Mouse (Mus musculus) forebrain, embryonic 13.5 days (tissue): Measurements from ENCODE around the gene Npy4r. TPM values are rescaled to one million over a fixed set of nuclear protein-coding genes. Genes with fewer than 3 reads are reported as not detected.

Experiments
- ATAC-seq: fragments of 200-750 bp; cut with Nextera tagmentation; 2 replicates; pipeline ENCODE4 v1.8.0; 2017
- H3K27ac ChIP-seq: fragments of 300-500 bp; sonication (generic); 2 replicates; pipeline ENCODE4 v1.5.1; 2015; ENCODE audit warnings: inconsistent platforms, mild to moderate bottlenecking, moderate library complexity
- H3K27me3 ChIP-seq: fragments of 300-500 bp; sonication (generic); 2 replicates; pipeline ENCODE4 v1.6.1; 2015; ENCODE audit warnings: mild to moderate bottlenecking, inconsistent platforms
- H3K36me3 ChIP-seq: fragments of 300-500 bp; sonication (generic); 2 replicates; pipeline ENCODE4 v1.6.1; 2015; ENCODE audit warnings: mild to moderate bottlenecking, inconsistent platforms; ENCODE audit not compliant: poor library complexity, severe bottlenecking
- H3K4me1 ChIP-seq: fragments of 300-500 bp; sonication (generic); 2 replicates; pipeline ENCODE4 v1.6.1; 2015; ENCODE audit warnings: inconsistent platforms
- H3K4me2 ChIP-seq: fragments of 300-500 bp; sonication (generic); 2 replicates; pipeline ENCODE4 v1.6.1; 2015; ENCODE audit warnings: inconsistent platforms, mild to moderate bottlenecking, moderate library complexity
- H3K4me3 ChIP-seq: fragments of 300-500 bp; sonication (generic); 2 replicates; pipeline ENCODE4 v1.5.1; 2015; ENCODE audit warnings: mild to moderate bottlenecking, inconsistent platforms
- H3K9ac ChIP-seq: fragments of 300-500 bp; sonication (generic); 2 replicates; pipeline ENCODE4 v1.6.1; 2015; ENCODE audit warnings: mild to moderate bottlenecking, inconsistent platforms
- H3K9me3 ChIP-seq: fragments of 300-500 bp; sonication (generic); replicated peaks from 2 replicates; pipeline ENCODE4 v1.6.1; 2016; ENCODE audit warnings: inconsistent platforms
- WGBS: fragments of 180-500 bp; shearing (Covaris S2); methylation state at CpG from one replicate; pipeline ENCODE4 v1.1.7; 2015; 5-methylcytosine and 5-hydroxymethylcytosine counted together
- polyA plus RNA-seq: library from polyadenylated mRNA; unstranded; fragments of >200 nt; fragmentation: Nextera tagmentation; extraction: Ambion mirVana; gene quantifications from 2 replicates; pipeline ENCODE4 v1.2.1, GENCODE M21; 2015

Gene Npy4r
- polyA plus RNA-seq = 0.04 and 0.05 TPM in 2 replicates

- H3K4me2 ChIP-seq = no peak within 1 kb of the TSS
- H3K4me3 ChIP-seq = no peak within 1 kb of the TSS
- H3K9ac ChIP-seq = no peak within 1 kb of the TSS
- no peaks in the 10 kb centered on the region for H3K9me3 ChIP-seq
- 0 out of 2 replicates have a peak, but pooled peaks cover 4% of the 10 kb centered on the region for H3K4me1 ChIP-seq
- ATAC-seq = peak; percentile 59; the same call in 1 of the 2 replicates
- no peak within 1 kb of the TSS for H3K27ac ChIP-seq
- 25% methylated on average over 16 of the region's 16 CpGs for WGBS
- peaks cover 26% of the 10 kb centered on the region for H3K27me3 ChIP-seq
- H3K36me3 ChIP-seq = no peaks in the 10 kb centered on the region
Measured at GRCm38 (mm10) chr14:34152342-34152741, at the start of gene Npy4r. TSS of gene Npy4r (minus strand) at chr14:34152489.

GRCm38 (mm10) chr14:34201231-34202035, 49.1 kb upstream of the Npy4r start, which contains the start of gene Gprin2:
TSS of gene Gprin2 (minus strand) at chr14:34201653.
- peak; percentile 78 for ATAC-seq
- peak within 1 kb of the TSS; percentile 74 for H3K9ac ChIP-seq
- peak within 1 kb of the TSS; percentile 93 for H3K4me2 ChIP-seq
- H3K4me3 ChIP-seq = peak within 1 kb of the TSS; percentile 76
- H3K27ac ChIP-seq = peak within 1 kb of the TSS; percentile 44
- H3K27me3 ChIP-seq = peaks cover 9% of the 10 kb centered on the region; the same call in 1 of the 2 replicates
- H3K9me3 ChIP-seq = no peaks in the 10 kb centered on the region
- peaks cover 5% of the 10 kb centered on the region; the same call in 1 of the 2 replicates for H3K4me1 ChIP-seq
- WGBS = under 1% methylated on average over 37 of the region's 52 CpGs
- no peaks in the 10 kb centered on the region for H3K36me3 ChIP-seq

- 3% methylated on average over 19 of the region's 19 CpGs for WGBS
- H3K4me3 ChIP-seq = peak overlapping the region; percentile 76
- peaks cover 5% of the 10 kb centered on the region; the same call in 1 of the 2 replicates for H3K4me1 ChIP-seq
- peak overlapping the region; percentile 44 for H3K27ac ChIP-seq
- peak overlapping the region; percentile 74 for H3K9ac ChIP-seq
- peak; percentile 83 for ATAC-seq
- peaks cover 9% of the 10 kb centered on the region; the same call in 1 of the 2 replicates for H3K27me3 ChIP-seq
- no peaks in the 10 kb centered on the region for H3K36me3 ChIP-seq
- peak overlapping the region; percentile 93 for H3K4me2 ChIP-seq
- H3K9me3 ChIP-seq = no peaks in the 10 kb centered on the region
Measured at GRCm38 (mm10) chr14:34200738-34201230, 48.5 kb upstream of the Npy4r start.

- no peak for ATAC-seq
- Histone ChIP-seq H3K4me2 (no peak overlapping the region), H3K27ac (no peak overlapping the region), H3K9ac (no peak overlapping the region), H3K36me3 (peaks cover 9% of the 10 kb centered on the region; the same call in 1 of the 2 replicates), H3K9me3 (no peaks in the 10 kb centered on the region), H3K4me1 (peaks cover 5% of the 10 kb centered on the region; the same call in 1 of the 2 replicates), H3K27me3 (peaks cover 5% of the 10 kb centered on the region; the same call in 1 of the 2 replicates), H3K4me3 (no peak overlapping the region)
- 64% methylated on average over 4 of the region's 4 CpGs for WGBS
Measured at GRCm38 (mm10) chr14:34196706-34197105, 44.4 kb upstream of the Npy4r start.

- peaks cover 4% of the 10 kb centered on the region; the same call in 1 of the 2 replicates for H3K27me3 ChIP-seq
- H3K27ac ChIP-seq = no peak overlapping the region
- H3K36me3 ChIP-seq = peaks cover 9% of the 10 kb centered on the region; the same call in 1 of the 2 replicates
- 87% methylated on average over 15 of the region's 15 CpGs for whole genome bisulfite sequencing
- ATAC-seq = no peak
- no peak overlapping the region for H3K9ac ChIP-seq
- peaks cover 1% of the 10 kb centered on the region; the same call in 1 of the 2 replicates for H3K4me1 ChIP-seq
- H3K9me3 ChIP-seq = no peaks in the 10 kb centered on the region
- H3K4me2 ChIP-seq = no peak overlapping the region
- no peak overlapping the region for H3K4me3 ChIP-seq
Measured at GRCm38 (mm10) chr14:34195466-34195865, 43.2 kb upstream of the Npy4r start.

GRCm38 (mm10) chr14:34193879-34194278, 41.6 kb upstream of the Npy4r start:
- Histone ChIP-seq H3K4me1 (no peaks in the 10 kb centered on the region), H3K4me3 (no peak overlapping the region), H3K9ac (no peak overlapping the region), H3K27ac (no peak overlapping the region), H3K36me3 (peaks cover 9% of the 10 kb centered on the region; the same call in 1 of the 2 replicates), H3K4me2 (no peak overlapping the region), H3K9me3 (no peaks in the 10 kb centered on the region), H3K27me3 (no peaks in the 10 kb centered on the region)
- no peak for ATAC-seq
- 88% methylated on average over 4 of the region's 4 CpGs for WGBS

- Histone ChIP-seq H3K9me3 (no peaks in the 10 kb centered on the region), H3K9ac (no peak overlapping the region), H3K36me3 (peaks cover 9% of the 10 kb centered on the region; the same call in 1 of the 2 replicates), H3K4me3 (no peak overlapping the region), H3K27me3 (no peaks in the 10 kb centered on the region), H3K4me2 (no peak overlapping the region), H3K4me1 (no peaks in the 10 kb centered on the region), H3K27ac (no peak overlapping the region)
- ATAC-seq = no peak
- 72% methylated on average over 7 of the region's 7 CpGs for WGBS
Measured at GRCm38 (mm10) chr14:34190361-34190760, 38.1 kb upstream of the Npy4r start.

- no peaks in the 10 kb centered on the region for H3K27me3 ChIP-seq
- no peak overlapping the region for H3K27ac ChIP-seq
- no peaks in the 10 kb centered on the region for H3K36me3 ChIP-seq
- H3K4me1 ChIP-seq = no peaks in the 10 kb centered on the region
- 65% methylated on average over 5 of the region's 5 CpGs for WGBS
- no peaks in the 10 kb centered on the region for H3K9me3 ChIP-seq
- no peak overlapping the region for H3K4me2 ChIP-seq
- ATAC-seq = no peak
- H3K9ac ChIP-seq = no peak overlapping the region
- no peak overlapping the region for H3K4me3 ChIP-seq
Measured at GRCm38 (mm10) chr14:34188629-34189028, 36.3 kb upstream of the Npy4r start.

GRCm38 (mm10) chr14:34183101-34183500, 30.8 kb upstream of the Npy4r start:
- WGBS = 97% methylated on average over 1 of the region's 1 CpGs

GRCm38 (mm10) chr14:34179351-34179750, 27.1 kb upstream of the Npy4r start:
- 95% methylated on average over 3 of the region's 3 CpGs for WGBS
- H3K36me3 ChIP-seq = no peaks in the 10 kb centered on the region
- H3K4me3 ChIP-seq = no peak overlapping the region
- H3K27ac ChIP-seq = no peak overlapping the region
- no peaks in the 10 kb centered on the region for H3K4me1 ChIP-seq
- no peaks in the 10 kb centered on the region for H3K27me3 ChIP-seq
- no peak overlapping the region for H3K9ac ChIP-seq
- H3K4me2 ChIP-seq = no peak overlapping the region
- ATAC-seq = no peak
- no peaks in the 10 kb centered on the region for H3K9me3 ChIP-seq

More at GRCm38 (mm10) chr14:34183101-34183500, 30.8 kb upstream of the Npy4r start:
- ATAC-seq = no peak
- no peak overlapping the region for H3K4me3 ChIP-seq
- H3K4me2 ChIP-seq = no peak overlapping the region
- no peaks in the 10 kb centered on the region for H3K36me3 ChIP-seq
- H3K27me3 ChIP-seq = no peaks in the 10 kb centered on the region
- no peaks in the 10 kb centered on the region for H3K4me1 ChIP-seq
- H3K27ac ChIP-seq = no peak overlapping the region
- H3K9ac ChIP-seq = no peak overlapping the region
- no peaks in the 10 kb centered on the region for H3K9me3 ChIP-seq

- Histone ChIP-seq H3K27me3 (no peaks in the 10 kb centered on the region), H3K9me3 (no peaks in the 10 kb centered on the region), H3K36me3 (no peaks in the 10 kb centered on the region), H3K9ac (no peak overlapping the region), H3K27ac (no peak overlapping the region), H3K4me2 (no peak overlapping the region), H3K4me3 (no peak overlapping the region), H3K4me1 (no peaks in the 10 kb centered on the region)
- WGBS = 86% methylated on average over 3 of the region's 3 CpGs
- no peak for ATAC-seq
Measured at GRCm38 (mm10) chr14:34171107-34171506, 18.8 kb upstream of the Npy4r start.

GRCm38 (mm10) chr14:34155752-34156151, 3.5 kb upstream of the Npy4r start:
- WGBS = 42% methylated on average over 12 of the region's 12 CpGs
- H3K4me3 ChIP-seq = no peak overlapping the region
- no peak overlapping the region for H3K27ac ChIP-seq
- no peak overlapping the region for H3K9ac ChIP-seq
- H3K36me3 ChIP-seq = no peaks in the 10 kb centered on the region
- H3K9me3 ChIP-seq = no peaks in the 10 kb centered on the region
- 0 out of 2 replicates have a peak, but pooled peaks cover 4% of the 10 kb centered on the region for H3K4me1 ChIP-seq
- H3K4me2 ChIP-seq = no peak overlapping the region
- ATAC-seq = no peak
- H3K27me3 ChIP-seq = peaks cover 22% of the 10 kb centered on the region
